Mouse (Mus musculus) stomach, embryonic 16.5 days (tissue): ENCODE measurements around the gene Sh2b2. TPM values are rescaled to one million over a fixed set of nuclear protein-coding genes. Genes with fewer than 3 reads are reported as not detected.

Experiments
- ATAC-seq: fragments of 200-750 bp; cut with Nextera tagmentation; 2 replicates; pipeline ENCODE4 v1.8.0; 2017; ENCODE audit warnings: moderate number of reproducible peaks, moderate TSS enrichment; ENCODE audit not compliant: insufficient read depth, low FRiP score
- H3K27ac ChIP-seq: fragments of 300-500 bp; sonication (generic); 2 replicates; pipeline ENCODE4 v1.5.1; 2014; ENCODE audit warnings: low read length
- H3K27me3 ChIP-seq: fragments of 300-500 bp; sonication (generic); 2 replicates; pipeline ENCODE4 v1.6.1; 2014; ENCODE audit warnings: low read length, control low read depth, mixed read lengths; ENCODE audit not compliant: control insufficient read depth, insufficient read depth
- H3K36me3 ChIP-seq: fragments of 300-500 bp; sonication (generic); 2 replicates; pipeline ENCODE4 v1.6.1; 2014; ENCODE audit warnings: low read length; ENCODE audit not compliant: control insufficient read depth, insufficient read depth
- H3K4me1 ChIP-seq: fragments of 300-500 bp; sonication (generic); 2 replicates; pipeline ENCODE4 v1.6.1; 2014; ENCODE audit warnings: low read length, control low read depth, mixed read lengths; ENCODE audit not compliant: control insufficient read depth, insufficient read depth
- H3K4me2 ChIP-seq: fragments of 300-500 bp; sonication (generic); 2 replicates; pipeline ENCODE4 v1.6.1; 2014; ENCODE audit warnings: low read depth, low read length, mixed read lengths
- H3K4me3 ChIP-seq: fragments of 300-500 bp; sonication (generic); replicated peaks from 2 replicates; pipeline ENCODE4 v1.5.1; 2014; ENCODE audit warnings: mild to moderate bottlenecking, low read length
- H3K9ac ChIP-seq: fragments of 300-500 bp; sonication (generic); 2 replicates; pipeline ENCODE4 v1.6.1; 2014; ENCODE audit warnings: low read length
- H3K9me3 ChIP-seq: fragments of 300-500 bp; sonication (generic); replicated peaks from 2 replicates; pipeline ENCODE4 v1.6.1; 2016; ENCODE audit warnings: low read length, control low read depth; ENCODE audit not compliant: control insufficient read depth
- WGBS: fragments of 180-500 bp; shearing (Covaris S2); extraction: QIAGEN DNeasy Blood & Tissue Kit; methylation state at CpG from one replicate; pipeline ENCODE4 v1.1.7; 2014; 5-methylcytosine and 5-hydroxymethylcytosine counted together
- polyA plus RNA-seq: library from polyadenylated mRNA; unstranded; fragments of >200 nt; fragmentation: Nextera tagmentation; extraction: Ambion mirVana; gene quantifications from 2 replicates; pipeline ENCODE4 v1.2.1, GENCODE M21; 2015

The Sh2b2 gene
- polyA plus RNA-seq, 1 experiment from 2014 or later: 2.3 TPM

GRCm38 (mm10) chr5:136179594-136179993 lies 66.8 kb downstream of the Sh2b2 start:
- 0 out of 2 replicates have a peak, but pooled peaks cover 3% of the 10 kb centered on the region for H3K36me3 ChIP-seq
- no peak overlapping the region for H3K4me3 ChIP-seq
- no peak overlapping the region for H3K27ac ChIP-seq
- no peak overlapping the region for H3K9ac ChIP-seq
- H3K4me1 ChIP-seq: no peaks in the 10 kb centered on the region
- 69% methylated on average over 5 of the region's 5 CpGs for WGBS
- no peak overlapping the region for H3K4me2 ChIP-seq
- no peaks in the 10 kb centered on the region for H3K9me3 ChIP-seq
- no peaks in the 10 kb centered on the region for H3K27me3 ChIP-seq
- no peak for ATAC-seq

GRCm38 (mm10) chr5:136173606-136174463 lies 72.5 kb downstream of the Sh2b2 start:
- peak; percentile 24; the same call in 1 of the 2 replicates for ATAC-seq
- H3K9me3 ChIP-seq: no peaks in the 10 kb centered on the region
- peak overlapping the region; percentile 80 for H3K27ac ChIP-seq
- H3K9ac ChIP-seq: peak overlapping the region; percentile 55; the same call in 1 of the 2 replicates
- no peaks in the 10 kb centered on the region for H3K27me3 ChIP-seq
- H3K4me2 ChIP-seq: peak overlapping the region; percentile 19; the same call in 1 of the 2 replicates
- 0 out of 2 replicates have a peak, but pooled peaks cover 3% of the 10 kb centered on the region for H3K36me3 ChIP-seq
- H3K4me1 ChIP-seq: peaks cover 12% of the 10 kb centered on the region
- H3K4me3 ChIP-seq: no peak overlapping the region
- 27% methylated on average over 9 of the region's 9 CpGs for WGBS

GRCm38 (mm10) chr5:136172939-136173338 lies 73.4 kb downstream of the Sh2b2 start:
- H3K27me3 ChIP-seq: no peaks in the 10 kb centered on the region
- no peak overlapping the region for H3K4me2 ChIP-seq
- no peak overlapping the region for H3K9ac ChIP-seq
- no peak overlapping the region for H3K4me3 ChIP-seq
- peaks cover 12% of the 10 kb centered on the region for H3K4me1 ChIP-seq
- H3K9me3 ChIP-seq: no peaks in the 10 kb centered on the region
- no peak for ATAC-seq
- H3K36me3 ChIP-seq: no peaks in the 10 kb centered on the region
- H3K27ac ChIP-seq: no peak overlapping the region
- 73% methylated on average over 9 of the region's 9 CpGs for WGBS

GRCm38 (mm10) chr5:136171363-136172341 lies 74.7 kb downstream of the Sh2b2 start:
- ATAC-seq: no peak
- WGBS: 26% methylated on average over 17 of the region's 17 CpGs
- H3K9ac ChIP-seq: peak overlapping the region; percentile 76
- no peaks in the 10 kb centered on the region for H3K36me3 ChIP-seq
- H3K27ac ChIP-seq: peak overlapping the region; percentile 70
- no peaks in the 10 kb centered on the region for H3K27me3 ChIP-seq
- no peaks in the 10 kb centered on the region for H3K9me3 ChIP-seq
- peaks cover 12% of the 10 kb centered on the region for H3K4me1 ChIP-seq
- peak overlapping the region; percentile 98 for H3K4me2 ChIP-seq
- H3K4me3 ChIP-seq: peak overlapping the region; percentile 66

GRCm38 (mm10) chr5:136170512-136171362 lies 75.6 kb downstream of the Sh2b2 start, which contains the start of gene Orai2:
TSS of gene Orai2 (minus strand) at chr5:136170713.
- WGBS: 2% methylated on average over 49 of the region's 49 CpGs
- peak within 1 kb of the TSS; percentile 66 for H3K4me3 ChIP-seq

GRCm38 (mm10) chr5:136169626-136170511 lies 76.5 kb downstream of the Sh2b2 start:
- ATAC-seq: peak; percentile 14; the same call in 1 of the 2 replicates
- peak overlapping the region; percentile 27 for H3K27ac ChIP-seq
- WGBS: 11% methylated on average over 15 of the region's 15 CpGs
- peak overlapping the region; percentile 76 for H3K9ac ChIP-seq
- H3K9me3 ChIP-seq: no peaks in the 10 kb centered on the region
- H3K4me2 ChIP-seq: peak overlapping the region; percentile 98
- peak overlapping the region; percentile 66 for H3K4me3 ChIP-seq
- no peaks in the 10 kb centered on the region for H3K36me3 ChIP-seq
- H3K4me1 ChIP-seq: peaks cover 12% of the 10 kb centered on the region
- H3K27me3 ChIP-seq: no peaks in the 10 kb centered on the region

More at GRCm38 (mm10) chr5:136170512-136171362, 75.6 kb downstream of the Sh2b2 start, which contains the start of gene Orai2:
- Histone ChIP-seq H3K27me3 (no peaks in the 10 kb centered on the region), H3K36me3 (no peaks in the 10 kb centered on the region), H3K9ac (peak within 1 kb of the TSS; percentile 76), H3K9me3 (no peaks in the 10 kb centered on the region), H3K4me1 (peaks cover 12% of the 10 kb centered on the region), H3K27ac (peak within 1 kb of the TSS; percentile 70), H3K4me2 (peak within 1 kb of the TSS; percentile 98)
- ATAC-seq: peak; percentile 81
